Mouse (Mus musculus) thymus, postnatal 14 days (tissue): ENCODE results near the gene Styx.
"Not testable (repeated sequence)": the region's sequence is repeated elsewhere in the genome, so short reads cannot be mapped to it uniquely, and the experiment has no call there.

Experiments used
- DNase-seq: peaks from one replicate; pipeline ENCODE4 v3.0.0; 2021

Gene Styx

DNA sequence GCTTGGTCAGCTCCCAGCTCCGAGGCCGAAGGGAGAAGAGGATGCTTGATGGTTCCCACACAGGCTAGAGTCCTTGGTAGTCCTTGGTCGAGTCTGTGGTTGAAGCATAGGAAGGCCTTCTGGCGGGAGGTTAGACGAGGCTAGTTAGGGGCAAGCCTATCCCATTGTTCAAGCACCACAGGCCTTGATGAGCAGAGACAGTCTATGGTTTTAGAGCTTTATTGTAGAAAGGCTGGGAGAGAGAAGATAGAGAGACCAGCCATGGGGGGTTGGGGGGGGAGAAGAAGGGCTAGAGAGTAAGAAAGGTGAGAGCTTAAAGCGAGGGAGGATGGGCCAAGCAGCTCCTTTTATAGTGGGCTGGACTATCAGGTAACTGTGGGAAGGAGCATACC lies 14.3 kb downstream of the Styx start:
- DNase-seq = no peak

DNA sequence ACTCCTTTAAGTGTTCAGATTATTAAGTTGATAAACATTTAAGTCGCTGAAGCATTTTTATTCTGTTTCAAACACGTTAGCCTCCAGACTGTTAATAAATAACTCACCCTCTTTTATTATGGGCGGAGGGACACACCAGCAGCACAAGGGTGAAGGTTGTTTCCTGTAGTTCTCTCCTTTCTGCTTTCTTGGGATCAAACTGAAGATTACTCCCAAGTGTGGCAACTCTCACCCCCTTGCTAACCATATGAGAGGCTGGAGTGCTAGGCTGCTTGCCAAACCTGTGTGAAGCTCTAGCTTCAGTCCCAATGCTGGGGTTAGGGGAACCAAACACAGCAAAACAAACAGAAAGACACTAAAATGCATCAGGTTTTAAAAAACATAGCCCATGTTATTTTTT lies 27.9 kb downstream of the Styx start:
- DNase-seq = no peak

DNA sequence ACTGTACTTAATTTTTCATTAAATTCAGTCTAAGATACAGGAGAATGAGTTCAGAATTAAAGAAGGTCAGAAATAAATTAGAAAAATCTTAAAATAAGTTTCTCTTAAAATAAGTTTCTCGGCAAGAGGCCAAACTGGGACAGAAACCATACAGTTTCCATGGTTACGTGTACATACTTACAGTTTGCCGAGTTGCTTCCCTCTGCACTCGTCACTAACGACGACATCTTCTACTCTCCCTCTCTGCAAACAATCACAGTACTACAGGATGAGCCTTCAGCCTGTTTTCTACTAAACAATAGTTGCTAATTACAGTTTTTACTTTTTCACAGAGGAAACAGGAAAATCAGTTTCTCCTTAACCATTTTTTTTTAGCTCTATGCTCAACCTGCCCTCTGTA lies 29.9 kb downstream of the Styx start:
- no peak for DNase-seq

DNA sequence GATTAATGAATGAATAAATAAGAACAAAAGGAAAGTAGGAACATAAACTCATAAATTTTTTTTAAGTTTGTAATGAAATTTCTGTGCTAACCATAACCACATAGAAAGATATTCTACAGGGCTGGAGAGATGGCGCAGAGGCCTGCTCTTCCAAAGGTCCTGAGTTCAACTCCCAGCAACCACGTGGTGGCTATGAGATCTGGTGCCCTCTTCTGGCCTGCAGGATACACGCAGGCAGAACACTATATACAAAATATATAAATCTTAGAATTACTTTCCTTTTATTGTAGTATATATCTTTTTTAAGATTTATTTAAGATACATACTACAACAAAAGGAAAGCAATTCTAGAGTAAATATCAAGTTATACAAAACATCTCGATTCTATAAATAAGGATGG lies 32.0 kb downstream of the Styx start:
- DNase-seq = peak; percentile 10

DNA sequence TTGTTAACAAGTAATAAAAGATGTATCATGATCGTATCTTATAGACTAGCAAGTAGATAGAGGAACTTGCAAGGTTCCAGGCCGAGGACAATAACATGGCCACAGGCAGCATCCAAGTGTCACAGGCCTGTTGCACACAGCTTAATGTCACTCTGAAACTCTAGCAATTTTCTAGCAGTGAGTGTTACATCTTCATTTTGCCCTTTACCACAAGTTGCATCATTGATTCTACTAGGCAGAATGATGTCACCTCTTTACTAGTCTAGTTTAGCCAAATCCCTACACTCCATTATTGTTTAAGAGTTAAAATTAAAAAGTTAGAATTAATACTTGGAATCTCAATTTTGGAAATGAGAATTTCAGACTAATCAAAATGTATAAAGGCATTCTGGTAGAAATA lies 34.7 kb downstream of the Styx start:
- DNase-seq = no peak

DNA sequence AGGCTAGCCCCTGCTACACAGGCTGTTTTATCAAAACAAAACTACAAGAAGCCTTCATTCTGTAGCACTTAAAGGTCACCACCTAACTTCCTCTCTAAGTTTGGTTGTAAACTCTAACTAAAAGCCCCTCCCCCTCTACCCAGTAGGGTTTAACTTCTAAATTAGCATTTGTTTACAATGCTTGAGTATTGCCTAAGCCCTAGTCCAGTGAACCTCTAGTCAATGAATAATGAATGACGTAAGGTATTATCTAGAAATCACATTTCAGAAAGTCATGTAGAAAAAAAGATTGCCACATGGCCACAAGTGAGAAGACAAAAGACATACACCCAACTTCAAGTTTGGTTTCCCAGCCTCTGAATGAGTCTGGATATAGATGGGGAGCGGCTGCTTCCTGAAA lies 36.6 kb downstream of the Styx start:
- DNase-seq = no peak

DNA sequence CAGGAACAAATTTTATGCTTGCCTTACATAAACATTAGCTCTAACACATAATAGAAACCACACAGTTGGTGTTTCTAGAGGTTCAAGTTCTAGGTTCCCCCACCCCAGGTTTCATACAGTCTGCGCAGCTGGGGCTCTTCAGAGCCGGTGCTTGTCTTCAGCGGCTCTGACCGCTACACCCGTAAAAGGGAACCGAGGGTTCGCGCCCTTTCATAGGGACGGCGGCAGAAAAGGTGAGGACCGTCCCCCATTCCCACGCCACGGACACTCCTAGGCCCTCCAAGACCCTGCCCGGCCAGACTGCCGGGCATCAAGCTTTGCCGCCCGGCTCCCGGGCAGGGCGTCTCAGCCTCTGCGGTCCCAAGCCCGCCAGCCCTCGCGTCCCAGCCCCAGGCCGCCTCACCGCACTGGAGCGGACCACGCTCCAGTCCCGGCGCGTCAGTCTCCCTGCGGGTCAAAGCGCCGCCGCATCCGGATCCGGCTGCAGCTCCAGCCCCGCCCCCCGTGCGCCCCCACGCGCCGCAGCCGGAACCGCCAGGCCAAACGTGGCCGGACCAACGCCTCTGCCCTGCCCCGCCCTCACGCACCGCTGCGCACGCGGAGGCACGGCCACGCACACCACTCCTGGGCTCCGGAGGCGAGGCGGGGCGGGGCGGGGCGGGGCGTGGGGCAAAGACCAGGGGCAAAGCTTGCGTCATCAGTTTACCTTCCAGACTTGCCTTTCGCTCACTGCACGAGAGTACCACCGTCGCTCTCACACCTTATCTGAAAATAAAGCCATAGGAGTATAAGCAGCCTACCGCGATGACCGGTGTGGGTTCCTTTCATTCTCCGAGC lies 37.7 kb downstream of the Styx start:
- peak; percentile 87 for DNase-seq

DNA sequence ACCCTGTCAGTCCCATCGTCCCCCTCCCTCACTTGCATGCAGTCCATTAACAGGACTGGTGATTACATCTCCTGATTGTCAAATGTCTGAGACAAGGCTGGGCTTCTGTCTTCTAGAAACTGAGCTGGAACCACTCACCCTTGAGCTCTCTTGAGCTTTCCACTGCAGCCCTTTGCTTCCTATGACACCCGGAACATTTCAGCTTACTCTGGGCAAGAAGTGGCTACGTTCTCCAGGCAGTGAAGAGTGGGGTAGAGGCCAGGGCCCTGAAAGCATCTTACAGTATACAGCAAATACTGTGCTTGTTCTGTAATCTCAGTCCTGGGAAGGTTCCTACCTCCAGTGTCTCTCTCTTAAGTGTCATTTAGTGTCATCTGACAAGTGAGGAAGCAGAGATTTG lies 38.3 kb downstream of the Styx start:
- DNase-seq = no peak

DNA sequence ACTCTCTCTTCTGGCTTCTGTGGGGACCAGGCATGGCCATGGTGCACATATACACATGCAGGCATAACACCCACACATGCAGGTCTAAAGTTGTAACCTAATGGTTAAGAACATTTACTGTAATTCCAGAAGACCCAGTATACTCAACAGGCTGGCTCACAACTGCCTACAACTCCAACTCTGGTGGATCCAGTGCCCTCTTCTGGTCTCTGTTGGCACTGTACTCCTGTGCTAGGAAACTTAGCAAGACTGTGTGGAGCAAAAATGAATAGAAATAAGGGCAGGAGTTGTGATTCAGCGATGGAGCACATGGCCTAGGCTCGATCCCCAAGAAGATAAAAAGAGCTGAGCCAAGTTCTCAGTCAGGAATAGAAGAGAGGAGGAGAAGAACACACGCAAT lies 48.9 kb downstream of the Styx start:
- DNase-seq = no peak

DNA sequence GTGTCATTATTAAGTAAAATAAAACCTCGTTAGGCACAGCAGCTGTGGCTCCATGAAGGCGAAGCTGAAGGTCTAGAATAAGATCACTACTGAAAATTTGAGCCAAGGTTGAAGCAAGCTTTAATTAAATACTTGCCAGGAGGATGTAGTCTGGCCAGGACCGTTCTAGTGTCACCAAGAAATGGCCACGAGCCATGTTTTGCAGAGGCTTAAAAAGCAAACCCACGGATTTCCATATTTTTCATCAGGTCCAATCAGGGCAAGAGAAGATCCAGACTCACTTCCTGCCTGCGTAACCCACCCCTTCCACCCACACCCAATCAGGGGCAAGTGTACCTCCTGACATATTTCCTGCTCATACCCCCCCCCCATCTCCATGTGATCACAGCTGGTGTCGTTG lies 52.8 kb downstream of the Styx start:
- no peak for DNase-seq

DNA sequence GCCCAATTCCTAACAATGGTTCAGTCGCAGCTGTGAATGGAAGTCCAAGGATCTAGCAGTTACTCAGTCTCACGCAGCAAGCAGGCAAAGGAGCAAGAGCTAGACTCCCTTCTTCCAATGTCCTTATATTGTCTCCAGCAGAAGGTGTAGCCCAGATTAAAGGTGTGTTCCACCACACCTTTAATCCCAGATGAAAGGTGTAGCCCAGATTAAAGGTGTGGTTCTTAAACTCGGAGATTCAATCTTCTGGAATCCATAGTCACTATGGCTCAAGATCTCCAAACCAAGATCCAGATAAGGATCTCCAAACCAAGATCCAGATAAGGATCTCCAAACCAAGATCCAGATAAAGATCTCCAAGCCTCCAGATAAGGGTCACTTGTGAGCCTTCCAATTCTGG lies 53.9 kb downstream of the Styx start, which contains the start of gene Gnpnat1:
TSS of gene Gnpnat1 (minus strand) at position 101 of the 400 bp plus-strand sequence.
- not testable (repeated sequence) for DNase-seq

DNA sequence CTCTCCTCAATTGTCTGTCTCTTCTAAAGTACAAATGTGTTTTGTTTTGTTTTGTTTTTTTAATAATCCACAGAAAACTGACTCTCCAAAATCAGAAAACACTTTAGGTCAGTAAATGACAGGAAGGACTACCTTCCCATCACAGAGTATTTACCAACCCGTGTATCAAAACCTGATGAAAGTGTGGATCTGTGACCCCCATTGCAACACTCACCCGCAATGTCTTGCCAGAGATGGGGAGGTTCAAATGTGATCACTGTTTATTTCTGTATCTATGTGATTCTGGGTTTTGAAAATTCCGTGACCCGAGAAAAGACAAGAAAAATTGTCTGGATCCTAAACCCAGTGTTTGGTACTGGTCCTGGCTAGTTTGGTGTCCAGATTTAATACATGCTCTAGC lies 65.4 kb downstream of the Styx start:
- DNase-seq = no peak

DNA sequence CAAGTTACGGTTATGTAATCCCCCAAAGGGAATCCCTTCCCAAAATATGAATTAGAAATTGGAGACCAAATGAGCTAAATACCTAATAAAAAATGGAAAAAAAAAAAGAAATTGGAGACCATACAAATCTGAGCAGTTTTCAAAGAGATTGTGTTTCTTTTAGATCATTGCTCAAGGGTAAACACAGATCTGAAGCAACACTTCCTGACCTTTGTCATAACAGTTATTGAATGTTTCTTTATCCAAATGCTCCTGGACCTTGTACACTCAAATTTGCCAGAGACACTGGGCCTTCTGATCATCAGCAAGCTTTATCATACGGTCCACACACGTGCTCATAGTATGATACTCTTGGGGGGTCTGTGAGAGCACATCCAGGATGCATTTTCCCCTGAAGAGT lies 67.7 kb downstream of the Styx start:
- no peak for DNase-seq

DNA sequence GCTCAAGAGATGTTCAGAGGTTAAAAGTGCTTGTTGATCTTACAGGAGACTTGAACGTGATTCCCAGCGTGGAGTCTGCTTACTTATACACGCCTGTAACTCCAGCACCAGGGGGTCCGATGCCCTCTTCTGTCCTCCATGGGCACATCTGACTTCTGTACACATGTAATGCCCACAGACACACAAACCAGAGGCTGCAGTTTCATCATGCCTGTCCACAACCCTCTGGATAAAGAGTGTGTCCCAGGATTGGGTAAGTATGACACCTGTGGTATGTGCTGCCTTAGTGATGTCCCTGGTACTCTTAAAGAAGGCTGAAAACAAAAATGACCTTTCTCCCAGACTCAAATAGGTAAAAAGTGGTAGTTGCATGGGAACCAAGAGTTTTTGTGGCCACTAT lies 68.4 kb downstream of the Styx start:
- DNase-seq = no peak

DNA sequence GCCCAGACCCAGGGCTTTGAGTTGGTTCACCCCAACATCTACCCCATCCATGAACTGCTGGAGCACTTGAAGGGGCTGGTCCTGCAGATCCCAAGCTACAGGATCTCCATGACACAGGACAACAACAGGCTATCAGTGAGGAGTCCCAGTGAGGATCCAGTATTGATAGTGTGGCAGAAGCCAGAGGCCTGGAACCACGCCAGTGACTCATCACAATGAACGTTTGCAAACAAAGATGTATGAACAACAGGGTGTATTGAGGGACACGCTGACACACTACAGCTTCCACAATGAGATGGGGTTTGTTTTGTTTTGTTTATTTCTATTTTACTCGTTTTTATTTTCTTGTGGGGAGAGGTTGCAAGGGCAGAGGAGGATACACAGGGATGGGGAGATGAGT lies 71.5 kb downstream of the Styx start:
- DNase-seq = no peak

DNA sequence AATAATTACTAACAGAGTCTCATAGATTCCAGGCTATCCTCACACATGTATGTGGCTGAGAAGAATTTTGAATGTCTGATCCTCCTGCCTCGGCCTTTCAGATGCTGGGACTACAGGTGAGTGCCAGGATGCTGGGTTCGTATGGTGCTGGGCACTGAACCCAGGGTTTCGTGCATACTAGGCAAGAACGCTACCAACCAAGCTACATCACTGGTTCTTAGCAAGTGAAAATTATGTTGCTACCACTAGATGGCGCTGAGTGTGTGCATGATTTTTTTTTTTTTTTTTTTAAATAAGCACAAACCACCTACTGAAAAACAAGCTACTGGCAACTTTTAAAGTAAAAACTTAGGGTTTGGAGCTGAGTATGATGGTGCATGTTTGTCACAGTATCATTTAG lies 72.3 kb downstream of the Styx start:
- DNase-seq = peak; percentile 30

DNA sequence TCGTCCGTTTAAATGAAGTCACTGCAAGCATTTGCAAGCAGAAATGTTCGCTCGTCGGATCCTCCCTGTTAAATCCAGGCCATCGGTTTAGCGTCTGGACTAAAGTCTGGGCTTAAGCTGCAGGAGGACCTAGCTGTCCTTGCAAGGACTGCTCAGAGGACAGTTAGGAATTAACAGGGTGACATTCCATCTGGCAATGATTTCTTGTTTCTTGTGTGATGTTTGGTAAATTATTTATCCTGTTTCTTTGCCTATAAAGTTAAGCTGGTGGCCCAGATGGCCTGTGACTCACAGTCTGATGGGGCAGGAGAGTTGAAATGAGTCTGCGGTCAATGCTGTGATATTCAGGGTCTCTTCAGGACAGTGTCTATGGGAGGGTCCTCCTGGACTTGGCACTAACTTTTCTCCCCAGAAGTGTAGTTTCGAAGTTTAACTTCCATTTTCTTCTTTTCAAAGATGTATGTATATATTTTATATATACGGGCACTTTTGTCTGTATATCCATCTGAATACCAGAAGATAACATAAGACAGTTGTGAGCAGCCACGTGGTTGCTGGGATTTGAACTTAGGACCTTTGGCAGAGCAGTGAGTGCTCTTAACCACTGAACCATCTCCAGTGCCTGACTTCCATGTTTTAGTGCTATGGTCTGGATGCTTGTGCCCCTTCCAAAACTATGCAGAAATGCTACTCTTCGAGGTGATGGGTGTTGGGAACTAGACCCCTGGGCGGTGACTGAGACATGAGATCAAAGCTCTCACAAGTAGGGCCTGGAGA lies 79.4 kb downstream of the Styx start:
- no peak for DNase-seq

DNA sequence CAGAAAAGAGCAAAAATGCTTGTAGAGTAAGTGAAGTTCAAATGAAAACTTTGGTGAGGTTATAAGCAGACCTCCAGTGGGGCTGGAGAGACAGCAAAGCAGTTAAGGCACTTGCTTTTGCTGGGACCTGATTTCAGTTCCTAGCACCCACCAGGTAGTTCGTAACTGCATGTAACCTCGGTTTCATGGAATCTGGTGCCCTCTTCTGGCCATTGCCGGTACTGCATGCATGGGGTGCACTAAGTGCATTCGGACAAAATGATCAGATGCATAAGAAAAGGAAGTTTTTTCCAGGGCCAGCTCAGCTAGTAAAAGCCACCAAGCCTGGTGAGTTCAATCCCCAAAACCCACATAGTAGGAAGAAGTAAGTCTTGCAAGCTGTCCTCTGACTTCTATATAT lies 81.1 kb downstream of the Styx start:
- DNase-seq = peak; percentile 32

DNA sequence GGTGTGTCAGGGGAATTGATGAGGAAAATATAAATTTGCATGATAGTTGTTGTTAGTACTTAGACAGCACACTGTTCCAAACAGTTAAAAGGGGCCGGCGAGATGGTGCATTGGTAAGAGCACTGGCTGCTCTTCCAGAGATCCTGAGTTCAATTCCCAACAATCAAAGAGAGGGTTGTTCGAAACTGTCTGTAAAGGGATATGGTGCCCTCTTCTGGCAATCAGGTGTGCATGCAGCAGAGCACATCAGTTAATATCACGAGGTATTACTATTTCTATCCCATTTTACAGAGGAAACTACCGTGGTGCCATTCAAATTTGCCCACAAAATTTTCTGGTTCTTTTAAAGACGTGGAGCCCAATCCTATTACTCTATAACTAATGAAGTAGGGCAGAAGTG lies 83.3 kb downstream of the Styx start:
- no peak for DNase-seq

DNA sequence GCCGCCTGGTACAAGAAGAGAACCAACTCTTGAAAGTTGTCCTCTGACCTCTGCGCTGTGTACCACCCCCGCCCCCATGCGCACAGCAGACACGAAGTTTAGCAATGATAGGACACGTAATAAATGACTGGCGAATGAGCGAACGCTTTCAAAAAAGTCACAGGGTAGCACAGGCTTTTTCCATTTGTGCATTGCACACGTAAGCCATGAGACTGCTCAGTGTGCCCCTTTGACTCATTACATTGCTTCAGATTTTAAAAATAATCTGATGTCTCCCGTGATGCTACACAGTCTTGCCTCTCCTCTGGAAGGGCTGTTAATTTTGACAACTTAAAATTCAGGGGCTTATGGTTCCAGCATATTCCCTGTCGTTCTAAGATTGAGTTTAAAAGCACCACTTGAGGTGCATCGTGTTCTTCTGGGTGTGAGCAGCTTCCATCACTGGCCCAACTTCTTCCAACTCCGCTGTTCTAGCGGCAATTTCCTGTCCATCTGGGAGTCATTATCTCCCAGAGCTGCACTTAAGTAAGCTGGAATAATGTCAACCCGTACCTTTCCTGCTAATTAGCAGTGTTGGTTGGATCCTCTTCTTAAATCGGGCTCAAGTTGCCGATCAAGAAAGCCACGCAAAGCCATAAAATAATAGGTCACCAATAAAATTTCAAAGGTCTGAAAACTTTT lies 87.5 kb downstream of the Styx start:
- DNase-seq = no peak

DNA sequence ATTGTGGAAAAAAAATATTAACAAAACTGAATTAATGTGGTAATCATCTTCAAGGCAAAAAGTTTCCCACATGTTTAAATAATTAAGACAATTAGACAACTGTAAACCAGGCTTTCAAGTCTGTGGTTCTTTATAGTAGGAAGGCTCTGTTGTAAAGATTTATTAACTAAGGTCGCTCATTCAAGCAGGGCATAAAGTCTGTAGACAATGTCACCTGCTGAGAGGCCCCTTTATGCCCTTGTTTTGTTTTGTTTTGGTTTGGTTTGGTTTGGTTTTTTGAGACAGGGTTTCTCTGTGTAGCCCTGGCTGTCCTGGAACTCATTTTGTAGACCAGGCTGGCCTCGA lies 88.0 kb downstream of the Styx start:
- DNase-seq = no peak

DNA sequence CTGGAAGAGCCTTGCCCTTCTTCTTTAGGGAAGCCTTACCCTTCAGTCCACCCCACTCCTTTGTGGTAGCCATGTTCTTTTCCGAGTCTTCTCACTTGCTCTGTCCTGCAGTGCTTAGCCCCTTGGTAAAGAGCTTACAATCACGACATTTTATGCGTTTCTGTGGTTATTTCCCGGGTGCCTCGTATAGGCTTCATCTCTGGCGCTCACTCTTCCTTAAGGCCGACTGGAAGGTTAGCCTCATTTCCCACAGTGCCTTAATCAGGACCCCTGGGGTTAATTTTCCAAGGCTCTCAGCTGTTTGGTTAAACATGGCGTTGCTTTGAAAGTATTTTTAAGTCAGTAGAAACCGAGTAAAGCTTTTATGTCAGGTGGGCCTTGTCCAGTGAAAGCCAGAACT lies 88.5 kb downstream of the Styx start:
- DNase-seq = no peak

DNA sequence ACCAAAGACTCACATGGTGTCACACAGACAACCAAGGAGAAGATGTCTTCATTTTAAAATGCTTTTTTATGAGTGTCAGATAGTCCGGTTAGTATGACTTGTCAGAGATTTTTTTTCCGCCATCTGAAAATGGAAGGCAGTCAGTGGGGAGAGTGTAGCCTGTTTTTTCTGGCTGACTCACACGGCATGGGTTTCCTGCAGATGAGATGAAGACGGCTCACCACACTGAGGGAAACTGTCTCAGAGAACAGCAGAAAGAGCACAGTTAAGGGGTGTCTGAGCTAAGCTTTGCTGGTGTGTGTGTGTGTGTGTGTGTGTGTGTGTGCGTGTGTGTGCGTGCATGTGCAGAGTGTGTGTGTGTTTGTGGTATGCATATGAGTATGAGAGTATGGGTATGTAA lies 90.4 kb downstream of the Styx start:
- DNase-seq = no peak
